ENCODE assay signal across 8 mouse cellular contexts in genomic region chr13:46930659-46931046, GRCm38 (mm10). TPM values are rescaled to one million over a fixed set of nuclear protein-coding genes. Genes with fewer than 3 reads are reported as not detected.
DNase-seq lines count a peak whose midpoint lies in the region; ATAC-seq and TF ChIP-seq lines count a peak whose summit lies in the region.

No protein-coding gene starts in this region.

- peaks cover 67% of the 10 kb centered on the region for H3K4me1 ChIP-seq in heart, embryonic 12.5 days (replicated peaks)
- H3K4me1 ChIP-seq in ES-Bruce4 (ENCODE audit: control insufficient read depth, insufficient read depth, low read length) = peaks cover 2% of the 10 kb centered on the region
- peaks cover 37% of the 10 kb centered on the region for H3K4me1 ChIP-seq in forebrain, embryonic 10.5 days
- H3K4me1 ChIP-seq in kidney, embryonic 16.5 days (ENCODE audit: insufficient read depth, low read length) = peaks cover 30% of the 10 kb centered on the region
- peaks cover 5% of the 10 kb centered on the region; the same call in 1 of the 2 replicates for H3K4me1 ChIP-seq in stomach, embryonic 15.5 days

- no peaks in the 10 kb centered on the region for H3K9me3 ChIP-seq in heart, embryonic 12.5 days (replicated peaks)
- no peaks in the 10 kb centered on the region for H3K9me3 ChIP-seq in ES-Bruce4 (replicated peaks; ENCODE audit: control insufficient read depth, insufficient read depth, low read length, poor library complexity, severe bottlenecking)
- peaks cover 10% of the 10 kb centered on the region; the same call in 1 of the 2 replicates for H3K9me3 ChIP-seq in forebrain, embryonic 10.5 days
- no peaks in the 10 kb centered on the region for H3K9me3 ChIP-seq in kidney, embryonic 16.5 days (ENCODE audit: low read length)
- no peaks in the 10 kb centered on the region for H3K9me3 ChIP-seq in stomach, embryonic 15.5 days

- peak overlapping the region; percentile 98 for H3K27ac ChIP-seq in heart, embryonic 12.5 days (ENCODE audit: poor library complexity, severe bottlenecking)
- H3K27ac ChIP-seq in ES-Bruce4 (ENCODE audit: insufficient read depth, low read length) = peak overlapping the region; percentile 71
- H3K27ac ChIP-seq in forebrain, embryonic 10.5 days = peak overlapping the region; percentile 97
- H3K27ac ChIP-seq in kidney, embryonic 16.5 days (ENCODE audit: low read length) = peak overlapping the region; percentile 97
- H3K27ac ChIP-seq in stomach, embryonic 15.5 days = peak overlapping the region; percentile 99

- H3K36me3 ChIP-seq in heart, embryonic 12.5 days = 0 out of 2 replicates have a peak, but pooled peaks cover 7% of the 10 kb centered on the region
- H3K36me3 ChIP-seq in ES-Bruce4 (ENCODE audit: control insufficient read depth, insufficient read depth, low read length, poor library complexity, severe bottlenecking) = no peaks in the 10 kb centered on the region
- H3K36me3 ChIP-seq in forebrain, embryonic 10.5 days (replicated peaks) = peaks cover 18% of the 10 kb centered on the region
- H3K36me3 ChIP-seq in kidney, embryonic 16.5 days (ENCODE audit: insufficient read depth, low read length) = no peaks in the 10 kb centered on the region
- H3K36me3 ChIP-seq in stomach, embryonic 15.5 days = no peaks in the 10 kb centered on the region

- peak overlapping the region; percentile 69 for H3K4me3 ChIP-seq in heart, embryonic 12.5 days
- peak overlapping the region; percentile 82 for H3K4me3 ChIP-seq in ES-Bruce4 (ENCODE audit: low read depth, low read length)
- peak overlapping the region; percentile 75 for H3K4me3 ChIP-seq in forebrain, embryonic 10.5 days
- H3K4me3 ChIP-seq in kidney, embryonic 16.5 days (ENCODE audit: low read length) = peak overlapping the region; percentile 84
- H3K4me3 ChIP-seq in stomach, embryonic 15.5 days (replicated peaks) = peak overlapping the region; percentile 75

- 0 out of 2 replicates have a peak, but pooled peaks have one; percentile 39 for TF ChIP-seq EP300 in ES-Bruce4 (IDR thresholded peaks at IDR 0.05; ENCODE audit: insufficient read depth, low read depth, low read length)

- no peaks in the 10 kb centered on the region for H3K27me3 ChIP-seq in heart, embryonic 12.5 days (replicated peaks)
- H3K27me3 ChIP-seq in ES-Bruce4 (ENCODE audit: control insufficient read depth, insufficient read depth, low read length, poor library complexity, severe bottlenecking) = no peaks in the 10 kb centered on the region
- peaks cover 31% of the 10 kb centered on the region for H3K27me3 ChIP-seq in forebrain, embryonic 10.5 days (ENCODE audit: poor library complexity, severe bottlenecking)
- peaks cover 8% of the 10 kb centered on the region for H3K27me3 ChIP-seq in kidney, embryonic 16.5 days (ENCODE audit: insufficient read depth, low read length)
- no peaks in the 10 kb centered on the region for H3K27me3 ChIP-seq in stomach, embryonic 15.5 days (replicated peaks)

- WGBS in heart, embryonic 12.5 days = 3% methylated on average over 15 of the region's 15 CpGs
- 2% methylated on average over 15 of the region's 15 CpGs for WGBS in forebrain, embryonic 10.5 days
- 1% methylated on average over 15 of the region's 15 CpGs for WGBS in kidney, embryonic 16.5 days
- WGBS in stomach, embryonic 15.5 days = 3% methylated on average over 15 of the region's 15 CpGs

- no peak for TF ChIP-seq CTCF in ES-Bruce4 (IDR thresholded peaks at IDR 0.05; ENCODE audit: low read depth, low read length)

- H3K9ac ChIP-seq in heart, embryonic 12.5 days = peak overlapping the region; percentile 85
- H3K9ac ChIP-seq in ES-Bruce4 (ENCODE audit: low read depth, poor library complexity, severe bottlenecking) = peak overlapping the region; percentile 89
- H3K9ac ChIP-seq in kidney, embryonic 16.5 days (replicated peaks; ENCODE audit: low read length) = peak overlapping the region; percentile 90
- no peak overlapping the region; the same call in 1 of the 2 replicates for H3K9ac ChIP-seq in stomach, embryonic 15.5 days

- H3K4me2 ChIP-seq in heart, embryonic 12.5 days = peak overlapping the region; percentile 85
- peak overlapping the region; percentile 88 for H3K4me2 ChIP-seq in kidney, embryonic 16.5 days (replicated peaks; ENCODE audit: low read depth, low read length)
- peak overlapping the region; percentile 87 for H3K4me2 ChIP-seq in stomach, embryonic 15.5 days

- TF ChIP-seq POLR2A in ES-Bruce4 (IDR thresholded peaks at IDR 0.05; ENCODE audit: insufficient read depth, low read length) = no peak

- ATAC-seq in heart, embryonic 12.5 days (ENCODE audit: insufficient number of reproducible peaks, low FRiP score) = 0 out of 2 replicates have a peak, but pooled peaks have one; percentile 1
- ATAC-seq in kidney, embryonic 16.5 days (ENCODE audit: low FRiP score, low TSS enrichment) = peak; percentile 3; the same call in 1 of the 2 replicates
- 0 out of 2 replicates have a peak, but pooled peaks have one; percentile 3 for ATAC-seq in stomach, embryonic 15.5 days (ENCODE audit: insufficient read depth, low FRiP score, low read depth)

- DNase-seq in heart, adult 9 months (ENCODE audit: low spot score in 2 of 2) = no peak
- DNase-seq in forebrain, embryonic 10.5 days (ENCODE audit: extremely low spot score, low spot score) = no peak
- DNase-seq in mesoderm, embryonic 11.5 days (ENCODE audit: low read depth, low spot score) = peak; percentile 27
- no peak for DNase-seq in gastrocnemius, postnatal 10 days

RNA-seq across cellular contexts. Expression of gene Kif13a, which starts 1.0 kb away (rescaled TPM):
- polyA plus RNA-seq in heart, embryonic 12.5 days (2016; fragmentation: Nextera tagmentation; extraction: Ambion mirVana) = 51.4 and 56.0 TPM in 2 replicates
- 36.7 and 41.1 TPM in 2 replicates for polyA plus RNA-seq in ES-Bruce4 (2011; ENCODE audit: insufficient read depth, insufficient read length, low read depth, missing spikeins)
- 8.0 and 10.6 TPM in 2 replicates for polyA plus RNA-seq in forebrain, embryonic 10.5 days (2016; fragmentation: Nextera tagmentation; extraction: Ambion mirVana)
- 8.1 and 10.1 TPM in 2 replicates for polyA plus RNA-seq in kidney, embryonic 16.5 days (2015; fragmentation: Nextera tagmentation; extraction: Ambion mirVana)
- 16.9 and 17.9 TPM in 2 replicates for polyA plus RNA-seq in stomach, embryonic 15.5 days (2015; fragmentation: Nextera tagmentation; extraction: Ambion mirVana)
- 10 to 100 TPM; 55.7 to 60.3 TPM for total RNA-seq in gastrocnemius, postnatal 10 days (2021)
